Mouse (Mus musculus) heart, embryonic 16.5 days (tissue): ENCODE results near the gene Gm2974. TPM values are rescaled to one million over a fixed set of nuclear protein-coding genes. Genes with fewer than 3 reads are reported as not detected.
"Not testable (repeated sequence)": the region's sequence is repeated elsewhere in the genome, so short reads cannot be mapped to it uniquely, and the experiment has no call there.

Source experiments
- ATAC-seq: fragments of 200-750 bp; cut with Nextera tagmentation; replicated peaks from 2 replicates; pipeline ENCODE4 v1.8.0; 2017; ENCODE audit warnings: moderate number of reproducible peaks; ENCODE audit not compliant: insufficient read depth, low FRiP score; ENCODE audit errors: extremely low read depth
- H3K27ac ChIP-seq: fragments of 300-500 bp; sonication (generic); 2 replicates; pipeline ENCODE4 v1.5.1; 2014; ENCODE audit warnings: mild to moderate bottlenecking, low read length, control low read depth, moderate library complexity
- H3K27me3 ChIP-seq: fragments of 300-500 bp; sonication (generic); 2 replicates; pipeline ENCODE4 v1.6.1; 2014; ENCODE audit warnings: low read length, mixed read lengths; ENCODE audit not compliant: control insufficient read depth, insufficient read depth
- H3K36me3 ChIP-seq: fragments of 300-500 bp; sonication (generic); 2 replicates; pipeline ENCODE4 v1.6.1; 2014; ENCODE audit not compliant: control insufficient read depth, insufficient read depth
- H3K4me1 ChIP-seq: fragments of 300-500 bp; sonication (generic); 2 replicates; pipeline ENCODE4 v1.6.1; 2014; ENCODE audit warnings: low read length, mixed read lengths; ENCODE audit not compliant: control insufficient read depth, insufficient read depth
- H3K4me2 ChIP-seq: fragments of 300-500 bp; sonication (generic); 2 replicates; pipeline ENCODE4 v1.6.1; 2014; ENCODE audit warnings: low read depth, mild to moderate bottlenecking, control low read depth, low read length
- H3K4me3 ChIP-seq: fragments of 300-500 bp; sonication (generic); 2 replicates; pipeline ENCODE4 v1.5.1; 2014; ENCODE audit warnings: mild to moderate bottlenecking, control low read depth, low read length
- H3K9ac ChIP-seq: fragments of 300-500 bp; sonication (generic); 2 replicates; pipeline ENCODE4 v1.6.1; 2014; ENCODE audit warnings: low read length, control low read depth
- H3K9me3 ChIP-seq: fragments of 300-500 bp; sonication (generic); replicated peaks from 2 replicates; pipeline ENCODE4 v1.6.1; 2016; ENCODE audit warnings: low read length; ENCODE audit not compliant: control insufficient read depth
- WGBS: fragments of 180-500 bp; shearing (Covaris S2); extraction: QIAGEN DNeasy Blood & Tissue Kit; methylation state at CpG from one replicate; pipeline ENCODE4 v1.1.7; 2014; 5-methylcytosine and 5-hydroxymethylcytosine counted together
- polyA plus RNA-seq: library from polyadenylated mRNA; unstranded; fragments of >200 nt; fragmentation: Nextera tagmentation; extraction: Ambion mirVana; gene quantifications from 2 replicates; pipeline ENCODE4 v1.2.1, GENCODE M21; 2015

Gm2974 gene
- 0.18 TPM in 1 of 2 replicates, not detected in the other for polyA plus RNA-seq

DNA sequence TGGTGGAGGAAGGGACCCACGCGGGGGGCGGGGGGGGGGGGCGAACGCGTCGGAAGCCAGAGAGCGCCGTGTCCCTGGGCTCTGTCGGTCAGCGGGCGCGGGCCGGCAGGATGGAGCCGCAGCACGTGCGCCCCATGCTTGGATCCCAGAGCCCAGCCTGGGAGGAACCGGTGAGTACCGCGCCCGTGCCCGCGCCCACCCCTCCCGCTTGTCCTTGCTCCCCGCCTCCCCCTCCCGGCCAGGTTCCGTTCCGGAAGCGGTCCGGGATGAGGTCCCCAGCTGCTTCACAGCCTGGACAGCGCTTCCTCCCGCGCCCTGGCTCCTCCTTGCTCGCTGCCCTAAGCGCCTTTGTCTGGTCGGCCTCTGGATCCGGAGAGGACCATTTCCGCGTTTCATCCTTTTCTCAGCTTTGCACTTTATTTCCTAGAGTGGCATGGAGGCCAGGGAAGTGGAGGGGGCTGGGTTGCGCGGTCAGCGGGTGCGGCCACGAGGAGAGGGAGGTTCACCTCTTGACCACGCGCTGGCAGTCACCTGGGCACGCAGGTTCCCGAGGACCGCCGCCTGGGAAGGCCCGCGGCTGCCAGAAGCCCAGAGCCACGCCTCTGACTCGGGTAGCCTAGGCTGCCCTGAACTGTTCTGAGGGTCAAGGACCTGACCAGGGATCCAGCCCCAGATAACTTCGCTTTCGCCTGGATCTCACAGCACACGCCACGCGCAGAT lies at the start of gene Gm2974:
TSS of gene Gm2974 (plus strand) at position 86 of the 720 bp plus-strand sequence.
- Histone ChIP-seq H3K4me3 (peak within 1 kb of the TSS; percentile 22), H3K4me2 (peak within 1 kb of the TSS; percentile 51)
- H3K9me3 ChIP-seq, H3K36me3 ChIP-seq, H3K27me3 ChIP-seq, H3K27ac ChIP-seq, H3K9ac ChIP-seq, ATAC-seq, H3K4me1 ChIP-seq: not testable (repeated sequence)
- 16% methylated on average over 39 of the region's 59 CpGs for WGBS

DNA sequence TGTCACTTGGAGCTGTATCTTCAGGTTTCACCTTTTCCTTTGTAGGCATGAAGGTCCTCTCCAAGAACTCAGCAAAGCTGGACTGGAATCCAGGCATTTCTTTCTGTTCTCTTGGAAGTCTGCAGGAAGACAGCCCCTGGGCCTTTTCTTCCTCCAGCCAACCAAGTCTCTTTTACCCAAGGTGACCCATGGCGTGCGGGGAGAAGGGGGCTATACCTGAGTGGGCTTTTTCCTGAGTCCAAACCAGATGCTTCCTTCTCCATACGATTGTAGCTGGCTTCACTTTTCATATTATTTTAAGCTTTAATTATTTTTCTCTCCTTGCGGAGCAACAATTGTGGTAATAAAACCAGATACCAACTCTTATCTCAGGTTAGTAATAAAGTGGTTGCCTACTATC lies 40.7 kb upstream of the Gm2974 start:
- not testable (repeated sequence) for H3K27ac ChIP-seq, H3K4me2 ChIP-seq, ATAC-seq, H3K9ac ChIP-seq, H3K4me3 ChIP-seq, H3K27me3 ChIP-seq, H3K9me3 ChIP-seq, H3K36me3 ChIP-seq, H3K4me1 ChIP-seq
- WGBS = 82% methylated on average over 3 of the region's 4 CpGs

DNA sequence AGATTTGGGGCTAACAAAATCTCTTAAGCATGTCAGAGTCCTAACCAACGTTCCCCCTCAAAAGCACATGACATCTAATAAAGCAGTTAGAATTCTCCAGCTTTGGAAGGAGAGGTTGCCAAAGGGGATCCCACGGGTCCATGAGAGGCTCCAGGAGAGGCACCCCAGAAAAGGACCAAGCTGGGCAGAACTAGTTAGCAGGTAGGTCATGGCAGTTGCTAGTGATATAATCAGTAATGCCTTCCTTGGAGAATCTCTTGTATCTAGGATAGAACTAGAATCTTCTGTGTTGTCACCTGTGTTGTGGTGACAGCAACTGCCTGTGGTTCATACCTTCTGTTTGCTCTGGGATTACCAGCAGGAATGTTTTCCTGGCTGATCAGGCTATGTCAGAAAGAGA lies 17.6 kb upstream of the Gm2974 start, which contains the start of gene Gm3127:
TSS of gene Gm3127 (plus strand) at position 301 of the 400 bp plus-strand sequence.
- H3K27ac ChIP-seq, H3K36me3 ChIP-seq, H3K27me3 ChIP-seq, H3K4me3 ChIP-seq, ATAC-seq, H3K9me3 ChIP-seq, H3K4me1 ChIP-seq, H3K9ac ChIP-seq, H3K4me2 ChIP-seq: not testable (repeated sequence)
- no CpG with 5 or more reads among the region's 2 CpGs for WGBS

DNA sequence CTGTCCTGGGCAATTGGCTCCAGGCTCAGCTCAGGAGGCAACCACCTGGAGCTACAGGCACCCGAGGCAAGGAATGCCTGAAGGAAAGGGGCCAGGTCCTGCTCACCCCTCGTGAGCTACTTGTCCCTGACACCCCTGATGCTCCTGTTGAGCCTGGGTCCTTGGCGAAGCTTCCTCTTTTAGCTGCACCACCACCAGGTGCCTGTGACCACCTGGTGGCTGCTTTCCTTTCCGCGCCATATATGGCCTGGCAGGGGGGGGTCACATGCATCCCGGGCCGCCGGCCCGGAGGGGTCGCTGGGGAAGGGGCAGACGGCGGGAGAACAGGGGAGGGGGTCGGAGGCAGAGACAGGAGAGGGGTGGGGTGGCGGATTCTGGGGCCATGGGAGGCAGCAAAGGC lies 346 bp upstream of the Gm2974 start:
- H3K9me3 ChIP-seq, ATAC-seq, H3K9ac ChIP-seq, H3K4me1 ChIP-seq, H3K36me3 ChIP-seq, H3K27ac ChIP-seq, H3K27me3 ChIP-seq: not testable (repeated sequence)
- Histone ChIP-seq H3K4me3 (peak overlapping the region; percentile 22), H3K4me2 (peak overlapping the region; percentile 51)
- WGBS = 8% methylated on average over 13 of the region's 14 CpGs

DNA sequence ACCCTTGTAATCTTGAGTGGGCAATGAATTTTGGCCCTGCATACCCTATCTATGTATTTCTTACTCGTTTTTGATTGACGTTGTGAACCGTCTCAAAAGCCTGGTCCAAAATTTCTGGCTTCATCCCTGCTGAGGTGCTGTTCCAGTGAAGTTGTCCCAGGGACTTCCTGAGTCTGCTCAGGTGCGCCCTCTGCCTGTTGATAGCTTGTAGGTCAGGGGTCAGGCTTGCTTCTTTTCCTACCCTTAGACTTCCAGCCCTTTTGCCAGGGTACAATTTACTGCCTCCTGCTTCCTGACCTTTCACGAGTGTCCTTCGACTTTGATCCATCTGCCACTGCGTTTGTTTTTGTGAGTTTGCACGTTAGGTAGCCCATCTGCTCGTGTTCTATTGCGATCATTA lies 999 bp downstream of the Gm2974 start:
- ATAC-seq, H3K27ac ChIP-seq, H3K36me3 ChIP-seq, H3K4me2 ChIP-seq, H3K4me3 ChIP-seq, H3K9me3 ChIP-seq, H3K27me3 ChIP-seq, H3K9ac ChIP-seq, H3K4me1 ChIP-seq: not testable (repeated sequence)
- 29% methylated on average over 4 of the region's 10 CpGs for WGBS

DNA sequence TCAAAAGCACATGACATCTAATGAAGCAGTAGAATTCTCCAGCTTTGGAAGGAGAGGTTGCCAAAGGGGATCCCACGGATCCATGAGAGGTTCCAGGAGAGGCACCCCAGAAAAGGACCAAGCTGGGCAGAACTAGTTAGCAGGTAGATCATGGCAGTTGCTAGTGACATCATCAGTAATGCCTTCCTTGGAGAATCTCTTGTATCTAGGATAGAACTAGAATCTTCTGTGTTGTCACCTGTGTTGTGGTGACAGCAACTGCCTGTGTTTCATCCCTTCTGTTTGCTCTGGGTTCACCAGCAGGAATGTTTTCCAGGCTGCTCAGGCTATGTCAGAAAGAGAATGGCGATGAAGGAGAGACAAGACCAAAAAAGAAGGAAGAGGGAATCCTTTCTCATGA lies 67.0 kb downstream of the Gm2974 start, which contains the start of gene Gm3138:
TSS of gene Gm3138 (plus strand) at position 301 of the 400 bp plus-strand sequence.
- H3K9ac ChIP-seq, ATAC-seq, H3K27me3 ChIP-seq, H3K4me3 ChIP-seq, H3K9me3 ChIP-seq, H3K27ac ChIP-seq, H3K4me2 ChIP-seq, H3K36me3 ChIP-seq, H3K4me1 ChIP-seq: not testable (repeated sequence)
- no CpG with 5 or more reads among the region's 2 CpGs for WGBS

Other genes starting within 250 kb of the Gm2974 start
- 0.33 TPM in 1 of 2 replicates, not detected in the other for gene Gm3095, start 219.0 kb upstream of the Gm2974 start, polyA plus RNA-seq
- gene Gm3099, start 184.2 kb upstream of the Gm2974 start, polyA plus RNA-seq = not detected in 2 replicates
- 0.40 and 1.1 TPM in 2 replicates for gene Gm5796, start 158.6 kb upstream of the Gm2974 start, polyA plus RNA-seq
- not detected in 2 replicates for gene Gm3115, start 98.5 kb upstream of the Gm2974 start, polyA plus RNA-seq
- gene Gm8108, start 72.0 kb upstream of the Gm2974 start, polyA plus RNA-seq = 0.50 TPM in 1 of 2 replicates, not detected in the other
- not detected in 2 replicates for gene Gm3127, start 17.5 kb upstream of the Gm2974 start, polyA plus RNA-seq
- gene Gm3138, start 67.1 kb downstream of the Gm2974 start, polyA plus RNA-seq = not detected in 2 replicates
- not detected in 2 replicates for gene Gm3149, start 134.7 kb downstream of the Gm2974 start, polyA plus RNA-seq
- gene 2610042L04Rik, start 152.2 kb downstream of the Gm2974 start, polyA plus RNA-seq = 0.09 and 0.20 TPM in 2 replicates
- not detected in 2 replicates for gene Gm3159, start 214.9 kb downstream of the Gm2974 start, polyA plus RNA-seq
- 0.27 and 0.37 TPM in 2 replicates for gene Gm3164, start 232.9 kb downstream of the Gm2974 start, polyA plus RNA-seq
- not detected in 2 replicates for gene Gm3173, start 248.4 kb downstream of the Gm2974 start, polyA plus RNA-seq